Mouse (Mus musculus): ENCODE measurements around the gene Armcx6. TPM values are rescaled to one million over a fixed set of nuclear protein-coding genes. Genes with fewer than 3 reads are reported as not detected.
"Not testable (repeated sequence)": the region's sequence is repeated elsewhere in the genome, so short reads cannot be mapped to it uniquely, and the experiment has no call there.

Armcx6 gene
- polyA plus RNA-seq, 1 experiment from 2014 or later, result 21.7 TPM

- peaks cover 81% of the 10 kb centered on the region for H3K27me3 ChIP-seq (ENCODE audit: low read depth, poor library complexity, severe bottlenecking)
- not testable (repeated sequence) for H3K4me3 ChIP-seq; H3K27ac ChIP-seq; DNase-seq (ENCODE audit: low spot score); H3K9me3 ChIP-seq (replicated peaks); H3K4me1 ChIP-seq
- 37% methylated on average over 1 of the region's 2 CpGs for WGBS
- peaks cover 18% of the 10 kb centered on the region for H3K36me3 ChIP-seq
Measured at GRCm38 (mm10) chrX:134723762-134724161, 27.5 kb downstream of the Armcx6 start.

DNA sequence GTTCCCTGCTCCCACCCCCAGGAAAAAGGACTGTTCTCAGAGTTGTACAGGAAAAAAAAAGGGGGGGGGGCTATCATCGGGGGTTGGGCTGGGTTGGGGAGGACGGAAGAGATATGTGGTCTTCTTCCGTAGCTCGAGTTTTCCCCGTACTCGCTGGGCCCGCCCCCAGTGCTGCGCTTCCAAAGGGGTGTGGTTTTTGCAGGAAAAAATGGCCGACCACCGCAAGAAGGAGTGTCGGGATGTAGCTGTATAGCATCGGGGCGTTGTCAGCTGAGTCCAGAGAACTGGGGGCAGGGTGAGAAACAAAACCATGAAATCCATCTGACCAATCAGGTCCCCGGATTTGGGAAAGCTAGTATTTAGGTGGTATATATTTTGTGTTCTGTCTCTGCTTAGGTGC, 32.7 kb downstream of the Armcx6 start:
- H3K36me3 ChIP-seq, result peaks cover 18% of the 10 kb centered on the region
- 17% methylated on average over 14 of the region's 14 CpGs for WGBS
- H3K27ac ChIP-seq, result peak overlapping the region; percentile 88
- peaks cover 77% of the 10 kb centered on the region for H3K27me3 ChIP-seq (ENCODE audit: low read depth, poor library complexity, severe bottlenecking)
- peak; percentile 45 for DNase-seq (ENCODE audit: low spot score)
- H3K4me1 ChIP-seq, result 0 out of 2 replicates have a peak, but pooled peaks cover 1% of the 10 kb centered on the region
- no peaks in the 10 kb centered on the region for H3K9me3 ChIP-seq (replicated peaks)
- H3K4me3 ChIP-seq, result peak overlapping the region; percentile 60

DNA sequence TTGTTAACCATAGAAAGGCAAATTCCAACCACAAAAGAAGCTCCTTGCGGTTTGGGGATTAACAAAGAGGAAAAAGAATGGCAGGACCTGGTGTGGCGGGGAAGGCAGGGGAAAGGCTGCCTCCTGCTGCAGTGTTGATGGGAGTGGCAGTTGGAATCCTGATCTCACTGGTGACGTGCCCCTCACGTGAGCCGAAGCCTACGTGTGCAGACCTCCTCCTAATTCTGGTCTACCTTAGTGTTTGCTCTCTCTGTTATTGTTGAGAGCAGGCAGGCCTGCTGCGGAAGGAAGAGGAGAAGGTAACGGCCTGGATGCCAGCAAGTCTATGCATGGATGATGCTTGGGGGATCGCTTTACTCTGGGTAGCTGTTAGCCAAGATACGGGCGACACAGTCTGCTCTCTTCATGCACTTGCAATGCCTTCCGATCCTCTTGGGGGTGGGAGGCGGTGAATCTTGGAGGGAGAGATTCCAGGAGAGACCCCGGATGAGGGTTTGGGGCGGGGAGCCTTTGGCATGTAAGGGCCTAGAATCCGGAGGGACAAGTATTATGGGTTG, 33.4 kb downstream of the Armcx6 start, which contains the start of gene Armcx1:
Gene Armcx1 (plus strand): TSS at position 212 of the 557 bp plus-strand sequence.
- DNase-seq (ENCODE audit: low spot score), result peak; percentile 60
- Histone ChIP-seq H3K9me3 (replicated peaks) (no peaks in the 10 kb centered on the region), H3K27ac (peak within 1 kb of the TSS; percentile 88), H3K36me3 (peaks cover 18% of the 10 kb centered on the region), H3K27me3 (ENCODE audit: low read depth, poor library complexity, severe bottlenecking) (peaks cover 71% of the 10 kb centered on the region), H3K4me1 (no peaks in the 10 kb centered on the region), H3K4me3 (peak within 1 kb of the TSS; percentile 60)
- 7% methylated on average over 16 of the region's 16 CpGs for WGBS

- Histone ChIP-seq H3K27me3 (ENCODE audit: low read depth, poor library complexity, severe bottlenecking) (peaks cover 64% of the 10 kb centered on the region), H3K4me3 (no peak overlapping the region), H3K36me3 (peaks cover 14% of the 10 kb centered on the region), H3K9me3 (replicated peaks) (no peaks in the 10 kb centered on the region), H3K4me1 (no peaks in the 10 kb centered on the region), H3K27ac (no peak overlapping the region)
- 37% methylated on average over 3 of the region's 3 CpGs for WGBS
- DNase-seq (ENCODE audit: low spot score), result no peak
Measured at GRCm38 (mm10) chrX:134716863-134717262, 34.4 kb downstream of the Armcx6 start.

Small RNAs within 50 kb of the gene (microRNA-seq; reads per million reads assigned to microRNA genes)
- gene Mir7093, result not detected

Other genes with a start within 250 kb of the Armcx6 start
- gene Timm8a1, start 209.6 kb downstream of the Armcx6 start, polyA plus RNA-seq (2016; fragmentation: Nextera tagmentation; extraction: Ambion mirVana), result 90.7 and 117 TPM in 2 replicates
- 0.50 and 0.70 TPM in 2 replicates for gene Btk, start 167.8 kb downstream of the Armcx6 start, polyA plus RNA-seq (2016; fragmentation: Nextera tagmentation; extraction: Ambion mirVana)
- 332 and 430 TPM in 2 replicates for gene Rpl36a, start 165.8 kb downstream of the Armcx6 start, polyA plus RNA-seq (2016; fragmentation: Nextera tagmentation; extraction: Ambion mirVana)
- gene Gla, start 150.3 kb downstream of the Armcx6 start, polyA plus RNA-seq (2016; fragmentation: Nextera tagmentation; extraction: Ambion mirVana), result 6.8 and 7.4 TPM in 2 replicates
- gene Hnrnph2, start 150.2 kb downstream of the Armcx6 start, polyA plus RNA-seq (2016; fragmentation: Nextera tagmentation; extraction: Ambion mirVana), result 196 and 211 TPM in 2 replicates
- gene Armcx4, start 64.9 kb downstream of the Armcx6 start, polyA plus RNA-seq (2016; fragmentation: Nextera tagmentation; extraction: Ambion mirVana), result 5.5 and 6.3 TPM in 2 replicates
- 30.7 and 44.3 TPM in 2 replicates for gene Armcx1, start 33.5 kb downstream of the Armcx6 start, polyA plus RNA-seq (2016; fragmentation: Nextera tagmentation; extraction: Ambion mirVana)
- 35.4 and 47.4 TPM in 2 replicates for gene Armcx3, start 5.2 kb upstream of the Armcx6 start, polyA plus RNA-seq (2016; fragmentation: Nextera tagmentation; extraction: Ambion mirVana)
- gene Armcx2, start 57.8 kb upstream of the Armcx6 start, polyA plus RNA-seq (2016; fragmentation: Nextera tagmentation; extraction: Ambion mirVana), result 69.2 and 79.6 TPM in 2 replicates
- 0.46 and 0.75 TPM in 2 replicates for gene Nxf2, start 213.3 kb upstream of the Armcx6 start, polyA plus RNA-seq (2016; fragmentation: Nextera tagmentation; extraction: Ambion mirVana)

Measured in limb, embryonic 10.5 days (tissue).